Mouse (Mus musculus) small intestine, adult 2 months (tissue): ENCODE data around the gene Nrbp1.

ENCODE experiments used
- CTCF ChIP-seq: fragments of 200-500 bp; IDR thresholded peaks from 2 replicates; pipeline ENCODE4 v1.5.1; 2012; ENCODE audit warnings: low read depth, mild to moderate bottlenecking, control low read depth, inconsistent platforms, low read length, moderate library complexity, mixed read lengths; ENCODE audit not compliant: insufficient replicate concordance, insufficient read length; ENCODE audit errors: extremely low read depth
- POLR2A ChIP-seq: fragments of 200-500 bp; IDR thresholded peaks from 2 replicates; pipeline ENCODE4 v1.6.1; 2012; ENCODE audit warnings: low read depth, mild to moderate bottlenecking, control low read depth, inconsistent platforms, low read length, moderate library complexity

DNA sequence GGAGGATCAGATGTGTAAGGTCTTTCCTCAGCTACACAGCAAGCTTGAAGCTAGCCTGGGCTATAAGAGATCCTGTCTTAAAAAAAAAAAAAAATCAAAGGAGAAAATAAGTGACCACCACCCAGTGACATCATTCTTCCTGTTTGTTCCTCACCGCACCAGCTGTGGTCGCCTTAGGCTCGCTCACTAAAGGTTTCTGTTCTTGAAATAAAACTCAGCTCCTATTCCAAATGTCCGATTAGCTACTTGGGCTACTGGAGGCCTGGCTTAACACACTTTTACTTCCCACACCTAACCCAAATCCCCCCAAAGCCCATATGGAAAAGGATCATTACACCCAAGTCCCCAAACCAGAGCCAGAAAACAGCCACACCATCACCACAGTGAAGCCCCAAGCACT is 47.6 kb downstream of the Nrbp1 start:
- TF ChIP-seq CTCF (no peak), POLR2A (no peak)
